Mouse (Mus musculus) urinary bladder, postnatal 10 days (tissue): Measurements from ENCODE around the gene Thbs1.
"Not testable (repeated sequence)": the region's sequence is repeated elsewhere in the genome, so short reads cannot be mapped to it uniquely, and the experiment has no call there.

Experiments
- DNase-seq: peaks from one replicate; pipeline ENCODE4 v3.0.0; 2022; ENCODE audit warnings: low spot score

Thbs1 gene

DNA sequence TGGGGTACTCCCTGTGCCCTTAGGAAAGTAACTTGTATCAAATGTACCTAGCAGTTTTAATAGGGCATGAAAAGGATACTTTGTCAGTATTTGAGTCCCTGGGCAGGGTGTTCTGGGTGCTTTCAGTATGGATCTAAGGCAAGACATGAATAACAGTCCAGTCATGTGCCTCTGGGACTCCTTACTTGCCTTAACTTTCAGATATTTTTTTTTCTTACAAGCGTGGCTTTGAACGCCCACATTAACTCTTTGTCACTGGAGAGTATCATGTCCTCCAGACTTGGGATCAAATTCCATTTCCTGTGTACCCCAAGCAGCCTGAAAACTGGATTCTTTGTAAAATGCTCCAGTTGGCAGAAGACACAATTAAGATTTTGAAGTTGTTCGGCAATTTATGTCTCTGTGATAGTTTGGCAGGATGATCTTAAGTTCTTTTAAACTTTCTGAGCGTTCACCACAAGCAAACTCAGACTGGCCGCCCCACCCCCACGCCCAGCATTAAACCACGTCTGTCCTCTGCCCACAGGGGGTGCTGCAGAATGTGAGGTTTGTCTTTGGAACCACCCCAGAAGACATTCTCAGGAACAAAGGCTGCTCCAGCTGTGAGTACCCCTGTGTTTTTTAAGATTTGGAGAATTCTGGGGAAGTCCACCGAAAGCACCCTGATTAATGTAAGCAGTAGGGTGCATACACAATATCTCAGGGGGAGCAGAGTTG is 2.3 kb downstream of the Thbs1 start:
- no peak for DNase-seq

DNA sequence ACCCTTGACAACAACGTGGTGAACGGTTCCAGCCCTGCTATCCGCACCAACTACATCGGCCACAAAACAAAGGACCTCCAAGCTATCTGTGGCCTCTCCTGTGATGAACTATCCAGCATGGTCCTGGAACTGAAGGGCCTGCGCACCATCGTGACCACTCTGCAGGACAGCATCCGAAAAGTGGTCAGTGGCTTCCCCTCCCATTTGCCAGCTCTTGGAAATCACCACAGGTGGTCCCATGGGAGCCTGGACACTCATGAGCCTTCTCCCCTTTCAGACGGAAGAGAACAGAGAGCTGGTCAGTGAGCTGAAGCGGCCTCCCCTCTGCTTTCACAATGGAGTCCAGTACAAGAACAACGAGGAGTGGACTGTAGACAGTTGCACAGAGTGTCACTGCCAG is 3.0 kb downstream of the Thbs1 start:
- DNase-seq, result no peak

GRCm38 (mm10) chr2:118115647-118116046 is 4.0 kb downstream of the Thbs1 start:
- no peak for DNase-seq

GRCm38 (mm10) chr2:118116180-118116579 is 4.5 kb downstream of the Thbs1 start:
- no peak for DNase-seq

DNA sequence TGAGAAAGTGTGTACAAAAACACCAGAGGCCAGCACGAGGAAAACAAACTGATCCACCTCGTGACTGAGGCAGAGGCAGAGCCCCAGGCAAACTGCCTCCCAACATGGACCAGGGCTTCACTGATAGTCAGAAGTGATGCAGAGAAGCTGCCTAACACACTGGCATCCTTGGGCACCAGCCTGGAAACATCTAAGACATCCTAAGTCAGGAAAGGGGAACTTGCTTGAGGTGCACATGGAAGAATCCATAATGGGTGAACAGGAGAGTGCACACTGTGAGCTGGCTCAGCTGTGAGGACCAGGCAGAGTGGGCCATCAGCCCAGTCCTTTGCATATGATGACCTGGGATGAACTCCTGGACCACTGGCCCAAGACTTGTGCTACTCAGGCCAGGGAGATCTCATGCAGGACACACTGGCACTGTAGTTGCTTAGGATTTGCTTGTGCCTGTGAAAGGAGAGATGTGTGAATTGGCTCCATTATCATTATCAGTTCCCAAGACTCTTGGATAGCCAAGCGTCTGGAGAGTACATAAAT is 5.1 kb downstream of the Thbs1 start:
- DNase-seq, result no peak

- DNase-seq, result no peak
Observed at GRCm38 (mm10) chr2:118117401-118117800, 5.7 kb downstream of the Thbs1 start.

DNA sequence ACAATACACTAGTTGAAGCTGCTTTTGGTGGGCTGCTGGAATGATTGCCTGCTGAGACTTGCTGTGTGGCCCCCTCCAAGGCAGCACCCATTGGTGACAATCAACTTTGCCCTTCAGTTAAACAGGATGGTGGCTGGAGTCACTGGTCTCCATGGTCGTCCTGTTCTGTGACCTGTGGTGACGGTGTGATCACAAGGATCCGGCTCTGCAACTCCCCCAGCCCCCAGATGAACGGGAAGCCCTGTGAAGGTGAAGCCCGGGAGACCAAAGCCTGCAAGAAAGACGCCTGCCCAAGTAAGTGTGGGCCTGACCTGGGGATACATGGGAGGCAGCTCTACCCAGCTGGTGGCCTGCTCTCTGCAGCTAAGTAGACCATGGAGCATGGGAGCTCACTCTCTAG is 6.4 kb downstream of the Thbs1 start:
- DNase-seq, result no peak

DNA sequence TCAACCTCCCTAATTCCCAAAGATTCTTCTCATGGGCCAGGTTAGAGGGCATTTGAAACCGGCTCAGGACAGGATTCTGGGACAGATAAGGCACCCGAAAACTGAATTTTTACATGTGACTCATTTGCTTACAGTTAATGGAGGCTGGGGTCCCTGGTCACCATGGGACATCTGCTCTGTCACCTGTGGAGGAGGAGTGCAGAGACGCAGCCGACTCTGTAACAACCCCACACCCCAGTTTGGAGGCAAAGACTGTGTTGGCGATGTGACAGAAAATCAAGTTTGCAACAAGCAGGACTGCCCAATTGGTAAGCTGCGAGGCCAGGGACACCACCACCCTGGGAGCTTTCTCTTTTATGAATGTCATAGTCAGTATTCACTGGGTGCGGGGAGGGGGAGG is 6.8 kb downstream of the Thbs1 start:
- no peak for DNase-seq

GRCm38 (mm10) chr2:118119684-118120083 is 8.0 kb downstream of the Thbs1 start:
- DNase-seq, result no peak

DNA sequence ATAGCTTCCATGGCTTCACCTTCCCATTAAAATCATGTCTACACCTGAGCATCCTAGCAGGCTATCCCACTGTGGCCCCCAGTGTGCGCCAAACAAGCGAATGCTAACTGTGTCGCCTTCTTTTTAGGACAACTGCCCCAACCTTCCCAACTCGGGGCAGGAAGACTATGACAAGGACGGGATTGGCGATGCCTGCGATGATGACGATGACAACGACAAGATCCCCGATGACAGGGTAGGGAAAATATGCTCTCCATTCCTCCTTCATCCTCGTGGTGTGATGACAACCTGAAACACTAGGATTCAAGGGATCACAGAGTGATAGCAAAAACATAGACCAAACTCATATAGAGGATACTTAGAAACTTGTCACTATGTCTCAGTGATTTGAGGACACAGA is 8.4 kb downstream of the Thbs1 start:
- DNase-seq, result no peak

DNA sequence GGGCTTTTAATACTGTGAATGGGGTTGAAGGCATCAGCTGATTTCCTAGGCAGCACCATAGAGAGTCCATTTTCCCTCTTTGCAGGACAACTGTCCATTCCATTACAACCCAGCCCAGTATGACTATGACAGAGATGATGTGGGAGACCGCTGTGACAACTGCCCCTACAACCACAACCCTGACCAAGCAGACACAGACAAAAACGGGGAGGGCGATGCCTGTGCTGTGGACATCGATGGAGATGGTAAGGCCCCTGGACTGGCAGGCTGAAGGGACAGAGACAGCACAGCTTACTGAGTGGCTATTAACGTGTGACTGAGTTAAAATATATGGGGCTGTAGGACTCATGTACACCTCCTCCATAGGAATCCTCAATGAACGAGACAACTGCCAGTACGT is 9.1 kb downstream of the Thbs1 start:
- no peak for DNase-seq

DNA sequence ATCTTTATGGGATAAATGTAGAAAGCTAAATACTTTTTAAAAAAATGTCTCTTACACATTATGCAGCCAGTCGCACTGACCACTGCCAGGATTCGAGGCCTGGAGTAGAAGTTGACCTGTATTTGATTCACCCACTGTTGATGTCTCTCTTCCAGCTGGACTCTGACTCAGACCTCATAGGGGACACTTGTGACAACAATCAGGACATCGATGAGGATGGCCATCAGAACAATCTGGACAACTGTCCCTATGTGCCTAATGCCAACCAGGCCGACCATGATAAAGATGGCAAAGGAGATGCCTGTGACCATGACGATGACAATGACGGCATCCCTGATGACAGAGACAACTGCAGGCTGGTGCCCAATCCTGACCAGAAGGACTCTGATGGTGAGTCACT is 10.6 kb downstream of the Thbs1 start:
- DNase-seq, result no peak

DNA sequence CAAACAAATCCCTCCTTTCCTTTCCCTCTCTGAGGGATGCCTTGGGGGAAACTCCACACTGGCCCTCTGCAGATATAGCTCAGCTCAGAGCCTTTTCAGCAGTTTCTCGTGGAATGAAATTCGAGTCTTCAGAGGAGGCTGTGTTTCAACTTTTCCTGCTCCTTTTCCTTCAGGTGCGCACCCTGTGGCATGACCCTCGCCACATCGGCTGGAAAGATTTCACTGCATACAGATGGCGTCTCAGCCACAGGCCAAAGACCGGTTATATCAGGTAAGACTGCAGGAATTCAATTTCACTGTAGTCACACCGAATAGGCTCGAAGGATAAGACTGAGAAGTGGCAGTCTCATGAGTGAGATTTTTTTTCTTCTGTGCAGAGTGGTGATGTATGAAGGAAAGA is 12.1 kb downstream of the Thbs1 start:
- no peak for DNase-seq

DNA sequence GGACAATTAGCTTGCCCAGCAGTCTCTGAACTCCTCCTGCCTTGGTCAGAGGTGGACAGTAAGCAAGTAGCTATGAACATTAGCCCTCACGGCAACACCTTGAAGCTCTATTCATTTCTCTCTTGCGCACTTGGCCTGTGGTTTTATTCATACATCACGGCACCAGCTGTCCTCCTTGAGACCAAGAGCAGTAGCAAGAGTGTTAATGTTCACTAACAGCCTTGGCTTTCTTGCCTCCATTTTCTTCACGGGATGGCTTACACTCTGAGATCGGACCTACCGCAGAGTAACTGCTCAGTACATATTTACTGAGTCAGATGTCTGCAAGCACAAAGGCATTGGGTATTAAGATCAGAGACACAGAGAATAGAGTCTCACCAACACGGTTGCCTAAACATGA is 12.8 kb downstream of the Thbs1 start:
- DNase-seq, result no peak

- no peak for DNase-seq
Observed at GRCm38 (mm10) chr2:118125211-118125939, 13.7 kb downstream of the Thbs1 start.

GRCm38 (mm10) chr2:118125943-118126470 is 14.3 kb downstream of the Thbs1 start:
- no peak for DNase-seq

GRCm38 (mm10) chr2:118127516-118128288 is 16.0 kb downstream of the Thbs1 start:
- DNase-seq, result no peak

DNA sequence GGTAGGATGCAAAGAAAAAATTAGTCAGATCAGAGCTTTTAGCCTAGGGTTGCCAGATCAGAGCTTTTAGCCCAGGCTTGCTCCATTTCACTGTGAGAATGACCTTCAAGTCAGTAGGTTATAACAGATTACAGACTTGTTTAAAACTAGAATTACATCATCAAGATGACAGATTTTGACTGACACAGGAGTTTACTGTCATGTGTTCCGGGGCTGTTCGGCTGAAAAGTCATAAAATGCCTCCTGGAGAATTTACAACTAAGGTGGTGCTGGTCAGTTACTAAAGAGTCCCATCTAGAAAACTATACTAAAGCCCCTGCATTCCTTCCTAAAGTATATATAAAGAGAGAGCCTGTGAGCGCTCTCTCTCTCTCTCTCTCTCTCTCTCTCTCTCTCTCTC is 16.6 kb downstream of the Thbs1 start:
- no peak for DNase-seq

DNA sequence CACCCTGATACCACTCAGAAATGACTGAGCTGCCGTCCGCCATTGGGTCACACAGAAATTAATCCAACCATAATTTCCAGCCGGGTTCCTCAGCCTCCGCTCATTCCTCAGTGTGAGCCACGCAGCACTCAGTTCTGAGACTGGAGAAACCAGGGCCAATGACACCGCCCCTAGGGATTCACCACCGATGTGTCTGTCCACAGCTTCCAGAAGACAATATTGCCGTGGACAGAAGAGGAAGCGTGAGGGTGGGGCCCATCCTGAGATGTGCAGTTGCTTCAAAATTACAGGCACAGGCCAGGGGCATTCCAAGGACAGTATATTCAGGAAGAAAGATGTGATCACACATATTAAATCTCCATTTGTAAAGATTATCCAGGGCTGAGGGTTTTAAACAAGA is 25.4 kb downstream of the Thbs1 start:
- no peak for DNase-seq

GRCm38 (mm10) chr2:118137776-118138175 is 26.1 kb downstream of the Thbs1 start:
- no peak for DNase-seq

DNA sequence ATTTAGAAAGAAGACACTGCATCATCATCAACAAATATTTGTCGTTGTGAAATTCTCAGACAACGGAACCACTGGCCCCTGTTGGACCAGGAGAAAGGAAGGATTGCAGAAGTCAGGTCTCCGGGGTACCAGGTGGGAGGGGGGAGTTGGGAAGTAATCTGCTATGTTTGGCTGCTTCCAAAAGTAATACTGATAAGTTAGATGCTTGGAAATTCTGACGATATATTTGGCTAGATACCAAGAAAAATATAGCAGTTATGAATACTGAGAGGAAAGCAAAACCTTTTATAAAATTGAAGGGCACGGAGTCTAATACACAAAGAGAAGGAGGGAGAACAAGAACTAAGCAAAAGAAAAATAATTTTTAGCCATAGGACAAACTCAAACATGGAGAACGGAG is 27.6 kb downstream of the Thbs1 start:
- DNase-seq, result no peak

GRCm38 (mm10) chr2:118141651-118142050 is 30.0 kb downstream of the Thbs1 start:
- no peak for DNase-seq

DNA sequence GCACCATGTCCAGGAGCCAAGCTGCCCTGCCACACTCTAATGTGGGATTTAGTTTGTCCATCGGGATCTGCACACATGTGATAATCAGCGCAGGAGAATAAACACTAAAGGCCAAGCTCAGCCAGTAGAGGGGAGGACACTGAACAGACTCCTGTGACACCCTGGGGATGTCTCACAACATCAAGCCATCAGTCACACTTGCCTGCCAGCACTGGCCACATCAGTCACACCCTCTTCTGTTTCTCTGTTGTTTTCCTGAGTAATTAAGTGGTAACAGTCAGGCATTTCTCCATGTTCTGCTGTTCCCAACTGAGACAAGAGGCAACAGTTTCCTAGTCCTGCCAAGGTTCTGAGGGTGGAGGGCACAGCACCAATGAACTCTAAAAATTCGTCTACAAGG is 36.1 kb downstream of the Thbs1 start:
- not testable (repeated sequence) for DNase-seq
